Mouse (Mus musculus) heart, postnatal 0 days (tissue): ENCODE results near the gene Gjb5. TPM values are rescaled to one million over a fixed set of nuclear protein-coding genes. Genes with fewer than 3 reads are reported as not detected.

ENCODE experiments used
- ATAC-seq: fragments of 200-750 bp; cut with Nextera tagmentation; 2 replicates; pipeline ENCODE4 v1.8.0; 2017; ENCODE audit warnings: low read depth, moderate number of reproducible peaks, moderate library complexity; ENCODE audit not compliant: insufficient read depth
- DNase-seq: peaks from one replicate; pipeline ENCODE4 v3.0.0-alpha.2; 2016; ENCODE audit warnings: low spot score
- H3K27ac ChIP-seq: fragments of 300-500 bp; sonication (generic); 2 replicates; pipeline ENCODE4 v1.5.1; 2014; ENCODE audit warnings: low read depth, mild to moderate bottlenecking
- H3K27me3 ChIP-seq: fragments of 300-500 bp; sonication (generic); 2 replicates; pipeline ENCODE4 v1.6.1; 2014; ENCODE audit warnings: low read length, mixed read lengths; ENCODE audit not compliant: control insufficient read depth, insufficient read depth
- H3K36me3 ChIP-seq: fragments of 300-500 bp; sonication (generic); replicated peaks from 2 replicates; pipeline ENCODE4 v1.6.1; 2014; ENCODE audit warnings: low read length, mixed read lengths; ENCODE audit not compliant: control insufficient read depth, insufficient read depth
- H3K4me1 ChIP-seq: fragments of 300-500 bp; sonication (generic); 2 replicates; pipeline ENCODE4 v1.6.1; 2014; ENCODE audit warnings: antibody characterized with exemption; ENCODE audit not compliant: control insufficient read depth, insufficient read depth
- H3K4me2 ChIP-seq: fragments of 300-500 bp; sonication (generic); 2 replicates; pipeline ENCODE4 v1.6.1; 2014; ENCODE audit warnings: low read depth, mild to moderate bottlenecking, low read length, moderate library complexity
- H3K4me3 ChIP-seq: fragments of 300-500 bp; sonication (generic); 2 replicates; pipeline ENCODE4 v1.5.1; 2014; ENCODE audit warnings: low read depth, low read length
- H3K9ac ChIP-seq: fragments of 300-500 bp; sonication (generic); replicated peaks from 2 replicates; pipeline ENCODE4 v1.6.1; 2014; ENCODE audit warnings: low read depth, low read length, mixed read lengths
- H3K9me3 ChIP-seq: fragments of 300-500 bp; sonication (generic); replicated peaks from 2 replicates; pipeline ENCODE4 v1.6.1; 2016; ENCODE audit warnings: low read length; ENCODE audit not compliant: control insufficient read depth
- CTCF ChIP-seq: IDR thresholded peaks from 2 replicates; pipeline ENCODE4 v1.5.1; 2016; ENCODE audit warnings: antibody characterized with exemption, control low read depth, low read depth
- EP300 ChIP-seq: IDR thresholded peaks from 2 replicates; pipeline ENCODE4 v1.6.1; 2016; ENCODE audit warnings: antibody characterized with exemption, low read depth
- WGBS: fragments of 180-500 bp; shearing (Covaris S2); extraction: QIAGEN DNeasy Blood & Tissue Kit; methylation state at CpG from one replicate; pipeline ENCODE4 v1.1.7; 2014; 5-methylcytosine and 5-hydroxymethylcytosine counted together
- polyA plus RNA-seq: library from polyadenylated mRNA; unstranded; fragments of >200 nt; fragmentation: Nextera tagmentation; extraction: Ambion mirVana; gene quantifications from 2 replicates; pipeline ENCODE4 v1.2.1, GENCODE M21; 2015
- total RNA-seq: library from RNA; depleted of rRNA; stranded (reverse); fragments of >200 nt; gene quantifications from 2 replicates; pipeline ENCODE4 v1.2.3, GENCODE M21; 2014; ENCODE audit warnings: low replicate concordance

Gjb5 gene
- total and polyA plus RNA-seq, 2 experiments from 2014 or later, result 0.51 to 2.7 TPM

- Histone ChIP-seq H3K27me3 (peaks cover 60% of the 10 kb centered on the region), H3K9me3 (no peaks in the 10 kb centered on the region), H3K27ac (no peak within 1 kb of the TSS), H3K4me3 (peak within 1 kb of the TSS; percentile 16), H3K4me2 (peak within 1 kb of the TSS; percentile 29), H3K9ac (no peak within 1 kb of the TSS), H3K4me1 (no peaks in the 10 kb centered on the region; the same call in 1 of the 2 replicates), H3K36me3 (no peaks in the 10 kb centered on the region)
- DNase-seq (no peak), ATAC-seq (peak; percentile 30; the same call in 1 of the 2 replicates)
- TF ChIP-seq CTCF, result no peak
- no peak for TF ChIP-seq EP300
- WGBS, result 4% methylated on average over 49 of the region's 49 CpGs
Measured at GRCm38 (mm10) chr4:127330181-127331100, 27.5 kb downstream of the Gjb5 start, which contains the start of gene Gjb3. TSS of gene Gjb3 (minus strand) at chr4:127330844.

- 2% methylated on average over 13 of the region's 13 CpGs for WGBS
- Histone ChIP-seq H3K27me3 (peaks cover 63% of the 10 kb centered on the region), H3K27ac (no peak overlapping the region), H3K4me2 (no peak overlapping the region), H3K4me1 (no peaks in the 10 kb centered on the region; the same call in 1 of the 2 replicates), H3K36me3 (no peaks in the 10 kb centered on the region), H3K4me3 (peak overlapping the region; percentile 16; the same call in 1 of the 2 replicates), H3K9ac (no peak overlapping the region), H3K9me3 (no peaks in the 10 kb centered on the region)
- no peak for ATAC-seq
- TF ChIP-seq EP300, result no peak
- TF ChIP-seq CTCF, result no peak
- DNase-seq, result no peak
Measured at GRCm38 (mm10) chr4:127329751-127330150, 28.2 kb downstream of the Gjb5 start.

GRCm38 (mm10) chr4:127329046-127329445 is 28.9 kb downstream of the Gjb5 start:
- H3K9ac ChIP-seq, result no peak overlapping the region
- no peak overlapping the region for H3K27ac ChIP-seq
- H3K36me3 ChIP-seq, result no peaks in the 10 kb centered on the region
- DNase-seq (no peak), ATAC-seq (no peak)
- no peaks in the 10 kb centered on the region for H3K9me3 ChIP-seq
- no peaks in the 10 kb centered on the region; the same call in 1 of the 2 replicates for H3K4me1 ChIP-seq
- WGBS, result 14% methylated on average over 3 of the region's 3 CpGs
- TF ChIP-seq CTCF (no peak), EP300 (no peak)
- no peak overlapping the region for H3K4me2 ChIP-seq
- H3K4me3 ChIP-seq, result no peak overlapping the region
- H3K27me3 ChIP-seq, result peaks cover 63% of the 10 kb centered on the region

- H3K4me2 ChIP-seq, result no peak overlapping the region
- H3K4me1 ChIP-seq, result no peaks in the 10 kb centered on the region; the same call in 1 of the 2 replicates
- H3K36me3 ChIP-seq, result no peaks in the 10 kb centered on the region
- no peak overlapping the region for H3K4me3 ChIP-seq
- WGBS, result 45% methylated on average over 7 of the region's 7 CpGs
- H3K27ac ChIP-seq, result no peak overlapping the region
- DNase-seq (no peak), ATAC-seq (no peak)
- TF ChIP-seq EP300 (no peak), CTCF (no peak)
- H3K9me3 ChIP-seq, result no peaks in the 10 kb centered on the region
- no peak overlapping the region for H3K9ac ChIP-seq
- peaks cover 63% of the 10 kb centered on the region for H3K27me3 ChIP-seq
Measured at GRCm38 (mm10) chr4:127328378-127328777, 29.6 kb downstream of the Gjb5 start.

DNA sequence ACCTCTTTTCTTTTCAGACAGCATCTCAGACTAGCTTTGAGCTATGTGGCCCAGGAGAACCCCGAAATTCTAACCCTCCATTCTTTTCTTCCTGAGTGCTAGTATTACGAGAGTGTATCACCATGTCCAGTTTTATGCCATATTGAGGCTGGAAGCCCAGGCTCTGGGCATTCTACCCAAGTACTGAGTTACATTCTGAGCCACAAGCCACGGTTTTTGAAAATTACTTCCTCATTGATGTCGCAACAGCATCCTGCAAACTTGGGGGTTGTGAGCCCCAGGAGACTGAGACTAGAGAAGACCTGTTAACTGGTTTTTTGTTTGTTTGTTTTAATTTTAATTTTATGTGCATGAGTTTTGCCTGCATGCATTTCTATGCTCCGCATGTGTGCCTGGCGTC is 30.2 kb downstream of the Gjb5 start:
- Histone ChIP-seq H3K27me3 (peaks cover 63% of the 10 kb centered on the region), H3K4me3 (no peak overlapping the region), H3K36me3 (no peaks in the 10 kb centered on the region), H3K4me1 (no peaks in the 10 kb centered on the region; the same call in 1 of the 2 replicates), H3K27ac (no peak overlapping the region), H3K4me2 (no peak overlapping the region), H3K9ac (no peak overlapping the region), H3K9me3 (no peaks in the 10 kb centered on the region)
- 61% methylated on average over 6 of the region's 6 CpGs for WGBS
- TF ChIP-seq CTCF (no peak), EP300 (no peak)
- DNase-seq, result no peak
- no peak for ATAC-seq
